Comparison of ENCODE assay signal across 13 mouse cellular contexts in the genomic region with DNA sequence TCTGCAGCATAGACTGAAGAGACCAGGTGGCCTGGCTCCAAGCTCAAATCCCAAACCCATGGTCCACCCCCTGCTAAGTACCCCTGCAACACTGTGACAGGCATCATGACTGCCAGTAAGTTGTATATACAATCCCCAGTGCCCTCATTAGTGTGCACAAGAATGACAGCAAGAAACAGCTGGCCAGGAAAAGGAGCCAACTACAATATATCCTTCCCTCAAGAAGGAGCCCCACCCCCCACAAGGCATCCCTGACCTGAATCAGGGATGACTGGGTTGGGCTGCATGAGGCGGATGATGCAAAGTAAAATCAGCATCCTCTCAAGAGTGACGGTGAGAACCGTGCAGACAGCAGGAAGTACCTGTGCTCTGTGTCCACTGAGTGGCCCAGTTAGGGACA. TPM values are rescaled to one million over a fixed set of nuclear protein-coding genes. Genes with fewer than 3 reads are reported as not detected.
DNase-seq lines count a peak whose midpoint lies in the region; ATAC-seq lines count a peak whose summit lies in the region.
"Had no signal": no experiment of that assay in that cellular context is flagged by ENCODE, and none has a peak within 500 bp of the region (broad histone marks: within the 10 kb centered on the region; RNA-seq: fewer than 3 reads in every experiment).

No protein-coding gene starts in this region.

- no peak overlapping the region for H3K4me2 ChIP-seq in forebrain, embryonic 16.5 days (ENCODE audit: low read length)
- no peak overlapping the region for H3K4me2 ChIP-seq in forebrain, embryonic 12.5 days
- no peak overlapping the region for H3K4me2 ChIP-seq in midbrain, embryonic 14.5 days (ENCODE audit: low read length)
- no peak overlapping the region for H3K4me2 ChIP-seq in midbrain, embryonic 11.5 days
- H3K4me2 ChIP-seq in embryonic facial prominence, embryonic 14.5 days (ENCODE audit: low read depth, low read length): no peak overlapping the region
- H3K4me2 ChIP-seq: heart, embryonic 12.5 days; hindbrain, embryonic 14.5 days had no signal

- 0 out of 2 replicates have a peak, but pooled peaks have one; percentile 21 for ATAC-seq in forebrain, embryonic 16.5 days
- ATAC-seq in forebrain, embryonic 12.5 days (ENCODE audit: low FRiP score): no peak
- no peak for ATAC-seq in midbrain, embryonic 14.5 days (ENCODE audit: low FRiP score, low TSS enrichment)
- ATAC-seq in midbrain, embryonic 11.5 days (ENCODE audit: low FRiP score): no peak
- peak; percentile 71 for ATAC-seq in embryonic facial prominence, embryonic 14.5 days (ENCODE audit: low read depth)

- WGBS in forebrain, embryonic 16.5 days: 75% methylated on average over 3 of the region's 3 CpGs
- 67% methylated on average over 3 of the region's 3 CpGs for WGBS in forebrain, embryonic 12.5 days
- WGBS in midbrain, embryonic 14.5 days: 58% methylated on average over 3 of the region's 3 CpGs
- WGBS in midbrain, embryonic 11.5 days: 84% methylated on average over 3 of the region's 3 CpGs
- WGBS in embryonic facial prominence, embryonic 14.5 days: 41% methylated on average over 3 of the region's 3 CpGs

- H3K27ac ChIP-seq in forebrain, embryonic 16.5 days (ENCODE audit: low read length): no peak overlapping the region
- no peak overlapping the region for H3K27ac ChIP-seq in forebrain, embryonic 12.5 days
- no peak overlapping the region for H3K27ac ChIP-seq in midbrain, embryonic 14.5 days (replicated peaks; ENCODE audit: low read depth, low read length)
- no peak overlapping the region for H3K27ac ChIP-seq in midbrain, embryonic 11.5 days (ENCODE audit: low read depth, low read length)
- H3K27ac ChIP-seq in embryonic facial prominence, embryonic 14.5 days (replicated peaks; ENCODE audit: low read depth, low read length): no peak overlapping the region
- H3K27ac ChIP-seq: hindbrain, embryonic 14.5 days; macrophage had no signal

- H3K27me3 ChIP-seq in forebrain, embryonic 16.5 days (replicated peaks; ENCODE audit: control insufficient read depth, insufficient read depth, low read length): no peaks in the 10 kb centered on the region
- no peaks in the 10 kb centered on the region for H3K27me3 ChIP-seq in forebrain, embryonic 12.5 days
- H3K27me3 ChIP-seq in midbrain, embryonic 14.5 days (ENCODE audit: control insufficient read depth, insufficient read depth, low read length): no peaks in the 10 kb centered on the region
- H3K27me3 ChIP-seq in midbrain, embryonic 11.5 days (ENCODE audit: control insufficient read depth, insufficient read depth, low read length): no peaks in the 10 kb centered on the region
- no peaks in the 10 kb centered on the region for H3K27me3 ChIP-seq in embryonic facial prominence, embryonic 14.5 days (replicated peaks; ENCODE audit: control insufficient read depth, insufficient read depth, low read length)
- H3K27me3 ChIP-seq: CH12.LX; heart, embryonic 12.5 days had no signal

- no peak overlapping the region for H3K9ac ChIP-seq in forebrain, embryonic 16.5 days (replicated peaks; ENCODE audit: low read depth, low read length)
- H3K9ac ChIP-seq in forebrain, embryonic 12.5 days: no peak overlapping the region
- no peak overlapping the region for H3K9ac ChIP-seq in midbrain, embryonic 14.5 days (replicated peaks; ENCODE audit: low read length)
- no peak overlapping the region for H3K9ac ChIP-seq in midbrain, embryonic 11.5 days (ENCODE audit: low read length)
- no peak overlapping the region for H3K9ac ChIP-seq in embryonic facial prominence, embryonic 14.5 days (ENCODE audit: low read depth, low read length)
- H3K9ac ChIP-seq: heart, embryonic 12.5 days; hindbrain, embryonic 14.5 days had no signal

- H3K4me1 ChIP-seq in forebrain, embryonic 16.5 days (replicated peaks; ENCODE audit: control insufficient read depth, insufficient read depth, low read length): peaks cover 22% of the 10 kb centered on the region
- peaks cover 36% of the 10 kb centered on the region for H3K4me1 ChIP-seq in forebrain, embryonic 12.5 days
- H3K4me1 ChIP-seq in midbrain, embryonic 14.5 days (ENCODE audit: control insufficient read depth, insufficient read depth, low read length): peaks cover 29% of the 10 kb centered on the region
- H3K4me1 ChIP-seq in midbrain, embryonic 11.5 days (ENCODE audit: control insufficient read depth, insufficient read depth, low read length): 0 out of 2 replicates have a peak, but pooled peaks cover 2% of the 10 kb centered on the region
- H3K4me1 ChIP-seq in embryonic facial prominence, embryonic 14.5 days (ENCODE audit: control insufficient read depth, insufficient read depth, low read length): peaks cover 14% of the 10 kb centered on the region

- H3K36me3 ChIP-seq in forebrain, embryonic 16.5 days (ENCODE audit: control insufficient read depth, insufficient read depth): no peaks in the 10 kb centered on the region
- H3K36me3 ChIP-seq in forebrain, embryonic 12.5 days (replicated peaks): no peaks in the 10 kb centered on the region
- no peaks in the 10 kb centered on the region for H3K36me3 ChIP-seq in midbrain, embryonic 14.5 days (ENCODE audit: control insufficient read depth, insufficient read depth, low read length)
- H3K36me3 ChIP-seq in midbrain, embryonic 11.5 days (ENCODE audit: control insufficient read depth, insufficient read depth, low read length): no peaks in the 10 kb centered on the region
- no peaks in the 10 kb centered on the region for H3K36me3 ChIP-seq in embryonic facial prominence, embryonic 14.5 days (ENCODE audit: control insufficient read depth, insufficient read depth, low read length)
- H3K36me3 ChIP-seq: heart, embryonic 12.5 days had no signal

- DNase-seq in midbrain, embryonic 14.5 days: peak; percentile 52
- no peak for DNase-seq in midbrain, embryonic 11.5 days (ENCODE audit: low spot score, missing footprints)
- peak; percentile 67 for DNase-seq in embryonic facial prominence, embryonic 14.5 days (ENCODE audit: low spot score)
- DNase-seq in thymus, postnatal 25 days: peak; percentile 29
- no peak for DNase-seq in cerebellum, postnatal 4 days (ENCODE audit: low spot score in 2 of 2)

- H3K4me3 ChIP-seq in forebrain, embryonic 16.5 days (replicated peaks; ENCODE audit: low read length): no peak overlapping the region
- H3K4me3 ChIP-seq in forebrain, embryonic 12.5 days (replicated peaks): no peak overlapping the region
- H3K4me3 ChIP-seq in midbrain, embryonic 14.5 days (replicated peaks; ENCODE audit: low read depth, low read length): no peak overlapping the region
- H3K4me3 ChIP-seq in midbrain, embryonic 11.5 days (ENCODE audit: low read depth, low read length): no peak overlapping the region
- H3K4me3 ChIP-seq in embryonic facial prominence, embryonic 14.5 days (ENCODE audit: low read depth, low read length): no peak overlapping the region
- H3K4me3 ChIP-seq: heart, embryonic 12.5 days had no signal

- H3K9me3 ChIP-seq in forebrain, embryonic 16.5 days (ENCODE audit: control insufficient read depth, low read length): no peaks in the 10 kb centered on the region
- H3K9me3 ChIP-seq in forebrain, embryonic 12.5 days: no peaks in the 10 kb centered on the region
- no peaks in the 10 kb centered on the region for H3K9me3 ChIP-seq in midbrain, embryonic 14.5 days (ENCODE audit: control insufficient read depth, low read length)
- H3K9me3 ChIP-seq in midbrain, embryonic 11.5 days (ENCODE audit: control insufficient read depth, low read length): no peaks in the 10 kb centered on the region
- H3K9me3 ChIP-seq in embryonic facial prominence, embryonic 14.5 days (ENCODE audit: control insufficient read depth, low read length): no peaks in the 10 kb centered on the region
- H3K9me3 ChIP-seq: heart, embryonic 12.5 days had no signal

RNA-seq across cellular contexts. Expression of gene Zfyve28, which starts 38.2 kb away (rescaled TPM):
- polyA plus RNA-seq in forebrain, embryonic 16.5 days (2015; fragmentation: Nextera tagmentation; extraction: Ambion mirVana): 4.4 and 5.2 TPM in 2 replicates
- polyA plus RNA-seq in forebrain, embryonic 12.5 days (2016; fragmentation: Nextera tagmentation; extraction: Ambion mirVana): 2.1 and 2.6 TPM in 2 replicates
- polyA plus RNA-seq in midbrain, embryonic 14.5 days (2014; fragmentation: Nextera tagmentation; extraction: Ambion mirVana): 2.8 and 3.2 TPM in 2 replicates
- polyA plus RNA-seq in midbrain, embryonic 11.5 days (2014; fragmentation: Nextera tagmentation; extraction: Ambion mirVana): 0.75 and 1.0 TPM in 2 replicates
- polyA plus RNA-seq in embryonic facial prominence, embryonic 14.5 days (2014; fragmentation: Nextera tagmentation; extraction: Ambion mirVana): 1.2 and 1.7 TPM in 2 replicates

RNA-seq across cellular contexts. Expression of gene Cfap99, which starts 38.3 kb away (rescaled TPM):
- 0.26 TPM in 1 of 2 replicates, not detected in the other for polyA plus RNA-seq in forebrain, embryonic 16.5 days (2015; fragmentation: Nextera tagmentation; extraction: Ambion mirVana)
- not detected in 2 replicates for polyA plus RNA-seq in forebrain, embryonic 12.5 days (2016; fragmentation: Nextera tagmentation; extraction: Ambion mirVana)
- 0.09 TPM in 1 of 2 replicates, not detected in the other for polyA plus RNA-seq in midbrain, embryonic 14.5 days (2014; fragmentation: Nextera tagmentation; extraction: Ambion mirVana)
- polyA plus RNA-seq in midbrain, embryonic 11.5 days (2014; fragmentation: Nextera tagmentation; extraction: Ambion mirVana): 0.16 TPM in 1 of 2 replicates, not detected in the other
- 0.18 and 0.21 TPM in 2 replicates for polyA plus RNA-seq in embryonic facial prominence, embryonic 14.5 days (2014; fragmentation: Nextera tagmentation; extraction: Ambion mirVana)
- polyA plus RNA-seq: kidney, embryonic 14.5 days; limb, embryonic 11.5 days; macrophage had no signal

Comparison
In these comparisons a context has a peak if more than half of its experiments do, and no peak if none do; other contexts are left out.
1. ATAC-seq: peak in forebrain, embryonic 16.5 days (single experiment) and embryonic facial prominence, embryonic 14.5 days (single experiment); none in forebrain, embryonic 12.5 days (single experiment), midbrain, embryonic 14.5 days (single experiment) and midbrain, embryonic 11.5 days (single experiment).
2. DNase-seq: peak in midbrain, embryonic 14.5 days (single experiment), embryonic facial prominence, embryonic 14.5 days (single experiment) and thymus, postnatal 25 days (single experiment); none in midbrain, embryonic 11.5 days (single experiment) and cerebellum, postnatal 4 days (0 of 2).